Mouse (Mus musculus) brain, embryonic 18.5 days (tissue): ENCODE measurements around the gene Zfp507.

Experiments used
- DNase-seq: peaks from one replicate; pipeline ENCODE4 v3.0.0-alpha.2; 2012; ENCODE audit warnings: low read depth, low spot score

Gene Zfp507

DNA sequence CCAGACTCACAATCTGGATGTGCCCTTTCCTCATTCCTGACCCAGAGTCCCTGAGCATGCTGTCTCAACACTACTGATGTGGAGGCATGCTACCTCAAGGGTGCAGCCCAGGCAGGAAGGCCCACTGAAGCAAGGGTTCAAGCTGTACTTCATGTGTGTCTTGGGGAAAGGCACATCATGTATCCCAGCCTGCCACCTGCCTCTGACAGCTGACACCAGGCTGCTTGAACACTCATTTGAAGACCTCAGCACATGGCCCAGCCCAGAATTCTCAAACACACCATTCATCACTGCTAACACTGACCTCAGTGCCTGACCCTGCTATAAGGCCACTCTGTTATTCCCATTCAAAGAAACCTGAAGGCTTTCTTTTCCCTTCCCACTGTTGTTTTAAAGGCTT, 20.6 kb downstream of the Zfp507 start:
- DNase-seq: no peak

- no peak for DNase-seq
Measured at GRCm38 (mm10) chr7:35774127-35774526, 28.7 kb downstream of the Zfp507 start.

- DNase-seq: no peak
Measured at GRCm38 (mm10) chr7:35772347-35772746, 30.5 kb downstream of the Zfp507 start.

DNA sequence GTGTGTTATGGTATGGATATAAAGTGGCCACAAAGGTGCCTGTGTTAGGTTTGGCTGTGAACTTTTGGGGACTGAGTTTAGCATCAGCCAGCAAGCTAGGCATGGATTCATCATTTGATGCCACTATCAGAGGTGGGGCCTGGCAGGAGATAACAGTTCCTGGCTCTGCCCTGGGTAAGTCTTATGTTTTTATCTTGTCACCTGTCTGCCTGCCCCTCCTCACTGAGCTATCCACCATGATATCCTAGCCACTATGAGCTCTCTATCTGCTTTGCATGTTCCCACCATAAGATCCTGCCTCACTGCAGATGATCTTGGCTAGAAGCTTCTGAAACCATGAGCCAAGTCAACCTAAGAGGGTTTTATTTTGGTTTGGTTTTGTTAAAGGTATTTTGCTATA, 31.7 kb downstream of the Zfp507 start:
- no peak for DNase-seq

- DNase-seq: no peak
Measured at GRCm38 (mm10) chr7:35770122-35770521, 32.7 kb downstream of the Zfp507 start.

GRCm38 (mm10) chr7:35764461-35764860, 38.3 kb downstream of the Zfp507 start:
- DNase-seq: no peak

DNA sequence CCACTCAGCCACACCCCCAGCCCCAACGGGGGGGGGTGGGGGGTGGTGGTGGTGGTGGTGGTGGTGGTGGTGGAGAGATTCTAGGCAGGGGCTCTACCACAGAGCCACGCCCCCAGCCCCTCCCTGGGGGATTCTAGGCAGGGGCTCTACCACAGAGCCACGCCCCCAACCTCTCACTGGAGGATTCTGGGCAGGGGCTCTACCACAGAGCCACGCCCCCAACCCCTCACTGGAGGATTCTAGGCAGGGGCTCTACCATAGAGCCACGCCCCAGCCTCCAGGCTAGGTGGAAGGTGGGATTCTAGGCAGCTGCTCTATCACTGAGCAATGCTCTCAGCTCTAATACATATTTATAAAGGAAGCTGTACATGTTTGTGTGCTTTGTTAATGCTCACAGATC, 41.0 kb downstream of the Zfp507 start:
- no peak for DNase-seq

DNA sequence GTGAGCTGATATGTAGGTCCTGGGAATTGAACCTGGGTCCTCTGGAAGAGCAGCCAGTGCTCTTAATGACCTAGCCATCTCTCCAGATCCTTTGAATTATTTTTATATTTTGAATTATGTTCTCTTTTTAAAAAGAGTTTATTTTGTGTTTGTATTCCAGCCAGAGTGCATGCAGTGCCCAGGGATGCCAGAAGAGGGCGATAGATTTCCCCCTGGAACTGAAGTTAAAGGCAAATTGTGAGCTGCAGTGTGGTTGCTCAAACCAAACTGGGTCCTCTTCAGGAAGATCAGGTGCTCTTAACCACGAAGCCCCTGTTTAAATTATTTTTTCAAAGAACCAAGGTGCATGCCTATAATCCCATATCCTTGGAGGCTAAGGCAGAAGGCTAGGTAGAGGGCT, 43.2 kb downstream of the Zfp507 start:
- DNase-seq: no peak

GRCm38 (mm10) chr7:35756510-35757440, 46.0 kb downstream of the Zfp507 start:
- DNase-seq: no peak

DNA sequence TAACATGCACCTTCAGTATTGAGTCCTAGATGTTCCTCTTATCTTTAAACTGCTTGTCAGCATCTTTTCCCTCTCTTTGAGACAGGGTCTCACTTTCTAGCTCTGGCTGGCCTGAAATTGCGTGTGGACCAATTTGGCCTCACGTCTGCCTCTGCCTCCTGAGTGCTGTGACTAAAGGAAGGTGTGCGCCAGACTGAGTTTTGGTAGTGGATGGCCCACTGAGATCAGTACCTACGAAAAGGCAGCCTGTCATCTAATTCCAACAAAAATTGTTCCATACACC, 48.0 kb downstream of the Zfp507 start:
- DNase-seq: no peak

- DNase-seq: peak; percentile 72
Measured at GRCm38 (mm10) chr7:35754033-35754885, 48.5 kb downstream of the Zfp507 start, which contains the start of gene Dpy19l3. TSS of gene Dpy19l3 (minus strand) at chr7:35754454.

DNA sequence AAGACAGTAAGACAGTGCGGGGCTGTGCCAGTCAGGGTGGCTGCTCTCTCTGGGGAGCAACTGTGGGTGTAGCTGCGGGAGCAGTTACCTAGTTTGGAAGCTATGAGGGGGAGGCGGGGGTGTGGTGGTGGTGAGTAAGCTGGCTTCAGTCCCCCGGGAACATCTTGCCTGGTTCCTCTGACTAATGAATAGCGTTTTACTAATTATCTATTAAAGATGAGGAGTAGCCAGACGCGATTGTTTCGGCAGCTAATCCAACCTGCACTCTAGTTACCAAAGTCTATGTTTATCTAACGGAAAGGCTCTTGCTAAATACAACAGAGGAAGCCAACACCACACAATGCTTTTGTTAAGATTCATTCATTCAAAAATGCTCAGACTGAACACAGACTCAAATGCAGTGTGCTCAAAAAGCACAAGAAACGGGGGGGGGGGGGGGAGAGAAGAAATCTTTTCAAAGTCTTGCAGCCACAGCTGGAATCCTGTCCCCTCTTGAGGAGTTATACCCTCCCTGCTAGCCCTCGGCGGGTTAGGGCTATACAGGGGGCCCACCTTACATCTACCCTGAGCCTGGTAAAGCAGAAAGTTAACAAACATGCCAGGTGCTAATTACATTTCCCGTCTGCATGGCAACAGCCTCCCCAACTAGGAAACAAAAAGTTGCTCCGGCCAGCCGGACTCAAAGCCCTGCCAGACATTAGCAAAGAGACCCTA, 49.3 kb downstream of the Zfp507 start:
- no peak for DNase-seq

DNA sequence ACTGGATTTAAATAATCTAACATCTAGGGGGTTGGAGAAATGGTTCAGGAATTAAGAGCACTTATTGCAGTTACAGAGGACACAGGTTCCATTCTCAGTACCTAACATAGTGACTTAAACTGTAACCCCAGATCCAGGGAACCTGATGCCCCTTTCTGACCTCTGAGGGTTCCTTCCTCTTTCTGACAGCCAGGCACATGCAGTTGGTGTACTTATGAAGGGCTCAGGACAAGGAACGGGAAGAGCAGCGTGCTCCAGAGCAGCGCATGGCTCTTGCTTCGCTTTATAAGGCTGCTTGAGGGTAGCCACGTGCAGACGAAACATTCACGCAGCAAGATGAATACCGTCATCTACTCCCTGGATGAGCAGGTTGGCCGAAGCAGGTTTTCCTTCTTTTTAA, 51.9 kb downstream of the Zfp507 start:
- no peak for DNase-seq

- no peak for DNase-seq
Measured at GRCm38 (mm10) chr7:35747397-35747964, 55.3 kb downstream of the Zfp507 start.

- DNase-seq: no peak
Measured at GRCm38 (mm10) chr7:35746686-35747396, 56.0 kb downstream of the Zfp507 start.

- no peak for DNase-seq
Measured at GRCm38 (mm10) chr7:35745281-35745702, 57.5 kb downstream of the Zfp507 start.

- DNase-seq: no peak
Measured at GRCm38 (mm10) chr7:35744771-35745170, 58.0 kb downstream of the Zfp507 start.

- no peak for DNase-seq
Measured at GRCm38 (mm10) chr7:35742310-35742709, 60.5 kb downstream of the Zfp507 start.

DNA sequence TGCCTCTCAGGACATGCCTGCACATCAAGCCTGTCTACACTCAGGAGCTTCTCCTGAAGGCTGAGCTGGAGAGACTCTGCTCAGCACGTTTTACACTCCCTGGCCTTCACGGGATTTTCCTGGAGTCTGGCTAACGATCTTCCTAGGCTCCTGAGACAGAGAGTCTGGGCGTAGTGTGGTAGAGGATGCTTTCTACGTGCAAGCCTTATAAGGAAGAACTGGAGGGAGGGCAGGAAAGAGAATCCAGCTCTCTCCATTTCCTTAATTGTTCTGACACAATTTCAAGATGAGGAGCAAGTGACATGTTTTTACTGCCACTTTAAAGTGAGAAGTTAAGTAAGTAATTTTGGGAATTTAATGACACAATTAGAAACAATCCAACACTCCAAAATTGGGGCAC, 60.9 kb downstream of the Zfp507 start:
- DNase-seq: no peak

GRCm38 (mm10) chr7:35740489-35741230, 62.1 kb downstream of the Zfp507 start:
- no peak for DNase-seq
